Mouse (Mus musculus) 3T3-L1 (cell line): Measurements from ENCODE around the gene 4921517D22Rik.
A peak's percentile ranks its signal among the peaks of the same experiment; 100 is the strongest.
"Not testable (repeated sequence)": the region's sequence is repeated elsewhere in the genome, so short reads cannot be mapped to it uniquely, and the experiment has no call there.

Experiments used
- DNase-seq: peaks from one replicate; pipeline ENCODE4 v3.0.0-alpha.2; 2015; ENCODE audit warnings: low read depth, low spot score

4921517D22Rik gene

GRCm38 (mm10) chr13:59694008-59694407 lies at the start of gene 4921517D22Rik:
Gene 4921517D22Rik (minus strand): TSS chr13:59694108.
- no peak for DNase-seq

GRCm38 (mm10) chr13:59741697-59742096 lies 47.8 kb upstream of the 4921517D22Rik start:
- no peak for DNase-seq

GRCm38 (mm10) chr13:59741096-59741495 lies 47.2 kb upstream of the 4921517D22Rik start:
- no peak for DNase-seq

- DNase-seq = no peak
These were observed 45.5 kb upstream of the 4921517D22Rik start for GRCm38 (mm10) chr13:59739397-59739796.

GRCm38 (mm10) chr13:59738455-59738854 lies 44.5 kb upstream of the 4921517D22Rik start:
- no peak for DNase-seq

- DNase-seq = peak; percentile 63
These were observed 41.3 kb upstream of the 4921517D22Rik start for GRCm38 (mm10) chr13:59735190-59735589.

GRCm38 (mm10) chr13:59734347-59734746 lies 40.4 kb upstream of the 4921517D22Rik start:
- not testable (repeated sequence) for DNase-seq

GRCm38 (mm10) chr13:59733936-59734335 lies 40.0 kb upstream of the 4921517D22Rik start:
- no peak for DNase-seq

- DNase-seq = no peak
These were observed 37.7 kb upstream of the 4921517D22Rik start, which contains the start of gene Spata31d1d for GRCm38 (mm10) chr13:59731652-59732051. Gene Spata31d1d (minus strand): TSS chr13:59731752.

- DNase-seq = peak; percentile 74
These were observed 34.6 kb upstream of the 4921517D22Rik start for GRCm38 (mm10) chr13:59728378-59729093.

GRCm38 (mm10) chr13:59726139-59726867 lies 32.4 kb upstream of the 4921517D22Rik start:
- no peak for DNase-seq

- DNase-seq = not testable (repeated sequence)
These were observed 28.2 kb upstream of the 4921517D22Rik start for GRCm38 (mm10) chr13:59722089-59722488.

GRCm38 (mm10) chr13:59719475-59719874 lies 25.6 kb upstream of the 4921517D22Rik start:
- no peak for DNase-seq

- DNase-seq = not testable (repeated sequence)
These were observed 25.0 kb upstream of the 4921517D22Rik start for GRCm38 (mm10) chr13:59718857-59719440.

GRCm38 (mm10) chr13:59713710-59714109 lies 19.8 kb upstream of the 4921517D22Rik start:
- DNase-seq = no peak

GRCm38 (mm10) chr13:59711984-59712383 lies 18.1 kb upstream of the 4921517D22Rik start, which contains the start of gene Spata31d1b:
Gene Spata31d1b (plus strand): TSS chr13:59712284.
- DNase-seq = not testable (repeated sequence)

GRCm38 (mm10) chr13:59710230-59710629 lies 16.3 kb upstream of the 4921517D22Rik start, which contains the start of gene Spata31d1a:
Gene Spata31d1a (minus strand): TSS chr13:59710330.
- no peak for DNase-seq

GRCm38 (mm10) chr13:59704562-59704961 lies 10.7 kb upstream of the 4921517D22Rik start:
- DNase-seq = no peak

- DNase-seq = no peak
These were observed 9.6 kb upstream of the 4921517D22Rik start for GRCm38 (mm10) chr13:59703514-59703913.

GRCm38 (mm10) chr13:59700137-59700536 lies 6.2 kb upstream of the 4921517D22Rik start:
- DNase-seq = not testable (repeated sequence)

- DNase-seq = no peak
These were observed 5.2 kb upstream of the 4921517D22Rik start for GRCm38 (mm10) chr13:59699131-59699530.

GRCm38 (mm10) chr13:59695781-59696180 lies 1.9 kb upstream of the 4921517D22Rik start:
- DNase-seq = no peak
